ENCODE assay signal across 22 mouse cellular contexts in the genomic region with DNA sequence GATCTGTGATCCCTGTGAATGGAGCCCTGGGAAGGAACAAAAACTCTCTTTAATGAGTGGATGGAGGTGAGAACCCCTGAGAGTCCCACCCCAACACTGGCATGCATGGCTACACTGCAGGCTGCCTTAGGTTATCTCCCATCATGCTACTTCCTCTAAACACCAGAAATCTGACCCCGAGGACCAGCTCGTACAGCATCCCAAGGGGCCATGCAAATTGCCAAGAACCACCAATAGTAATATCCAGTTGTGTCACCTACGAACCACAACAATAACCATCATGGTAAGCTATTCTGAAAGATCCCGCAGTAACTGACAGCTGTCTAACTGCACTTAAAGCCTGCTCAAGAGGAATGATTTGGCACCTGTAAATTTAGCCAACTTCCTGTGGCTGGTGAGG.
"Had no signal": no experiment of that assay in that cellular context is flagged by ENCODE, and none has a peak within 500 bp of the region (broad histone marks: within the 10 kb centered on the region; RNA-seq: fewer than 3 reads in every experiment).

No protein-coding gene starts in this region.

- H3K4me1 ChIP-seq: hindbrain, embryonic 15.5 days had no signal

- H3K4me3 ChIP-seq: heart, adult 2 months; heart, embryonic 13.5 days; heart, embryonic 15.5 days; hindbrain, embryonic 13.5 days; hindbrain, embryonic 15.5 days; limb, embryonic 13.5 days; limb, embryonic 15.5 days had no signal

- H3K27ac ChIP-seq: heart, adult 2 months; heart, embryonic 13.5 days; heart, embryonic 15.5 days; hindbrain, embryonic 13.5 days; hindbrain, embryonic 15.5 days; hindbrain, postnatal 0 days; kidney, postnatal 0 days; limb, embryonic 13.5 days; limb, embryonic 15.5 days had no signal

- H3K36me3 ChIP-seq: hindbrain, embryonic 13.5 days; hindbrain, embryonic 15.5 days had no signal

- H3K27me3 ChIP-seq: heart, embryonic 13.5 days; heart, embryonic 15.5 days; hindbrain, embryonic 13.5 days; hindbrain, embryonic 15.5 days; limb, embryonic 13.5 days; limb, embryonic 15.5 days had no signal

- DNase-seq: gastrocnemius, postnatal 14 days; gastrocnemius, postnatal 36 days; heart, adult 11 months; heart, adult 2 months; heart, postnatal 14 days; heart, postnatal 36 days; kidney, adult 11 months; kidney, adult 9 months; kidney, postnatal 14 days; kidney, postnatal 36 days; layer of hippocampus, adult 9-11 months; layer of hippocampus, postnatal 36 days; left cerebral cortex, postnatal 4 days had no signal

- H3K9ac ChIP-seq: heart, embryonic 13.5 days; heart, embryonic 15.5 days; hindbrain, embryonic 13.5 days; hindbrain, embryonic 15.5 days; limb, embryonic 13.5 days; limb, embryonic 15.5 days had no signal

- H3K9me3 ChIP-seq: heart, embryonic 13.5 days; heart, embryonic 15.5 days; hindbrain, embryonic 13.5 days; hindbrain, embryonic 15.5 days; limb, embryonic 13.5 days; limb, embryonic 15.5 days had no signal

- H3K4me2 ChIP-seq: heart, embryonic 11.5 days; heart, embryonic 13.5 days; heart, embryonic 15.5 days; hindbrain, embryonic 13.5 days; hindbrain, embryonic 15.5 days; limb, embryonic 13.5 days; limb, embryonic 15.5 days had no signal
